Mouse (Mus musculus) small intestine, adult 2 months (tissue): ENCODE data around the gene Ccdc134.

Experiments used
- CTCF ChIP-seq: fragments of 200-500 bp; IDR thresholded peaks from 2 replicates; pipeline ENCODE4 v1.5.1; 2012; ENCODE audit warnings: low read depth, mild to moderate bottlenecking, control low read depth, inconsistent platforms, low read length, moderate library complexity, mixed read lengths; ENCODE audit not compliant: insufficient replicate concordance, insufficient read length; ENCODE audit errors: extremely low read depth
- POLR2A ChIP-seq: fragments of 200-500 bp; IDR thresholded peaks from 2 replicates; pipeline ENCODE4 v1.6.1; 2012; ENCODE audit warnings: low read depth, mild to moderate bottlenecking, control low read depth, inconsistent platforms, low read length, moderate library complexity

DNA sequence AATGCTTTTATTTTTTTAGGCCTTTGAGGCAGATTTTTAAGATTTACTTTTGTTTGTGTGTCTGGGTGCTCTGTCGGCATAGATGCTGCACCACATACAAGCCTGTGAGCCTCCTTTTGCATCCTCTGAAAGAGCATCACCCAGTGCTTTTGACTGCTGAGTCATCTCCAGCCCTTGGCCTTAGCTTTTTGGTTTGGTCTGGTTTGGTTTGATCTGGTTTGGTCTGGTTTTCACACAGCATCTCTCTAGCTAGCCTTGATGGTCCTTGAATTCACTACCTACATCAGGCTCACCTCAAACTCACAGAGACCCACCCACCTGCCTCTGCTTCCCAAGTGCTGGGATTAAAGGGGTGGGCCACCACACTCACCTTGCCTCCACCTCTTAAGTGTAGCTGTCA lies 60.2 kb downstream of the Ccdc134 start:
- no peak for TF ChIP-seq CTCF
- TF ChIP-seq POLR2A: no peak
